Mouse (Mus musculus) myocyte (in vitro differentiated cells): ENCODE data around the gene Tex52. TPM values are rescaled to one million over a fixed set of nuclear protein-coding genes. Genes with fewer than 3 reads are reported as not detected.

ENCODE experiments used
- H3K27me3 ChIP-seq: one replicate; pipeline ENCODE4 v1.6.1; 2011; ENCODE audit not compliant: control insufficient read depth, insufficient read depth, insufficient read length
- H3K36me3 ChIP-seq: one replicate; pipeline ENCODE4 v1.6.1; 2011; ENCODE audit not compliant: control insufficient read depth, insufficient read depth
- H3K4me2 ChIP-seq: one replicate; pipeline ENCODE4 v1.6.1; 2011; ENCODE audit warnings: low read depth, control low read depth
- H3K4me3 ChIP-seq: one replicate; pipeline ENCODE4 v1.5.1; 2011; ENCODE audit warnings: mild to moderate bottlenecking, control low read depth, moderate library complexity
- H3K79me2 ChIP-seq: one replicate; pipeline ENCODE4 v1.6.1; 2011; ENCODE audit not compliant: control insufficient read depth, insufficient read depth
- H3ac ChIP-seq: one replicate; pipeline ENCODE4 v1.6.1; 2011; ENCODE audit not compliant: control insufficient read depth, insufficient read length
- CEBPB ChIP-seq: IDR thresholded peaks from 2 replicates; pipeline ENCODE4 v1.6.1; 2011; ENCODE audit warnings: mild to moderate bottlenecking, moderate library complexity; ENCODE audit not compliant: poor library complexity, insufficient read depth, severe bottlenecking
- E2F4 ChIP-seq: IDR thresholded peaks from one replicate; pipeline ENCODE4 v1.6.1; 2011; ENCODE audit warnings: mild to moderate bottlenecking, control low read depth, moderate library complexity; ENCODE audit not compliant: insufficient read depth
- MAX ChIP-seq: IDR thresholded peaks from one replicate; pipeline ENCODE4 v1.6.1; 2011; ENCODE audit warnings: low read depth, mild to moderate bottlenecking, control low read depth
- MYOD1 ChIP-seq, 3 experiments: IDR thresholded peaks; one replicate each; pipeline ENCODE4 v1.6.1; 2011; ENCODE audit warnings: control low read depth in 2 of 3, low read depth in 2 of 3, mild to moderate bottlenecking in 2 of 3, moderate library complexity in 1 of 3; ENCODE audit not compliant: insufficient read length in 2 of 3, control insufficient read depth in 1 of 3
- MYOG ChIP-seq, 3 experiments: IDR thresholded peaks; one replicate each; pipeline ENCODE4 v1.6.1; 2011; ENCODE audit warnings: control low read depth in 2 of 3, low read depth in 2 of 3, mild to moderate bottlenecking in 2 of 3; ENCODE audit not compliant: insufficient read length in 2 of 3, control insufficient read depth in 1 of 3, insufficient read depth in 1 of 3
- POLR2A ChIP-seq: IDR thresholded peaks from one replicate; pipeline ENCODE4 v1.6.1; 2011; ENCODE audit warnings: low read depth, mild to moderate bottlenecking, control low read depth, moderate library complexity; ENCODE audit not compliant: insufficient read length
- POLR2AphosphoS2 ChIP-seq: IDR thresholded peaks from one replicate; pipeline ENCODE4 v1.6.1; 2011; ENCODE audit warnings: low read depth, control low read depth; ENCODE audit not compliant: insufficient read length
- REST ChIP-seq: IDR thresholded peaks from one replicate; pipeline ENCODE4 v1.6.1; 2011; ENCODE audit warnings: mild to moderate bottlenecking, control low read depth, moderate library complexity; ENCODE audit not compliant: insufficient read depth, insufficient read length
- SRF ChIP-seq: IDR thresholded peaks from one replicate; pipeline ENCODE4 v1.6.1; 2011; ENCODE audit warnings: low read depth; ENCODE audit not compliant: control insufficient read depth, insufficient read length
- TCF12 ChIP-seq: IDR thresholded peaks from one replicate; pipeline ENCODE4 v1.6.1; 2011; ENCODE audit warnings: mild to moderate bottlenecking, control low read depth; ENCODE audit not compliant: poor library complexity, insufficient read depth, severe bottlenecking
- TCF3 ChIP-seq: IDR thresholded peaks from one replicate; pipeline ENCODE4 v1.6.1; 2011; ENCODE audit warnings: low read depth, control low read depth; ENCODE audit not compliant: insufficient read length
- USF1 ChIP-seq: IDR thresholded peaks from one replicate; pipeline ENCODE4 v1.6.1; 2011; ENCODE audit warnings: low read depth, mild to moderate bottlenecking, control low read depth, moderate library complexity
- polyA plus RNA-seq: library from polyadenylated mRNA; unstranded; fragments of >200 nt; fragmentation: generic; extraction: Trizol; gene quantifications from one replicate; pipeline ENCODE4 v1.2.1, GENCODE M21; 2012; ENCODE audit warnings: missing spikeins

Gene Tex52
- polyA plus RNA-seq, 1 experiment, result 0.13 TPM

GRCm38 (mm10) chr6:128399421-128400185 lies 24.3 kb downstream of the Tex52 start:
- Histone ChIP-seq H3K79me2 (no peaks in the 10 kb centered on the region), H3K27me3 (no peaks in the 10 kb centered on the region), H3K36me3 (no peaks in the 10 kb centered on the region), H3K4me2 (no peak overlapping the region), H3ac (no peak overlapping the region), H3K4me3 (no peak overlapping the region)
- TF ChIP-seq USF1 (no peak), MAX (no peak), POLR2A (no peak), MYOG (IDR thresholded peaks at IDR 0.05; ENCODE audit: control insufficient read depth in 1 of 3, insufficient read depth in 1 of 3, insufficient read length in 2 of 3, low read depth in 2 of 3) (no peak), TCF12 (no peak), SRF (no peak), REST (no peak), MYOD1 (IDR thresholded peaks at IDR 0.05; ENCODE audit: control insufficient read depth in 1 of 3, insufficient read length in 2 of 3, low read depth in 2 of 3) (no peak), POLR2AphosphoS2 (no peak), TCF3 (no peak), CEBPB (no peak), E2F4 (no peak)

GRCm38 (mm10) chr6:128404708-128405107 lies 29.5 kb downstream of the Tex52 start:
- H3K27me3 ChIP-seq, result no peaks in the 10 kb centered on the region
- no peak for TF ChIP-seq MAX
- TF ChIP-seq TCF3, result no peak
- no peak overlapping the region for H3ac ChIP-seq

DNA sequence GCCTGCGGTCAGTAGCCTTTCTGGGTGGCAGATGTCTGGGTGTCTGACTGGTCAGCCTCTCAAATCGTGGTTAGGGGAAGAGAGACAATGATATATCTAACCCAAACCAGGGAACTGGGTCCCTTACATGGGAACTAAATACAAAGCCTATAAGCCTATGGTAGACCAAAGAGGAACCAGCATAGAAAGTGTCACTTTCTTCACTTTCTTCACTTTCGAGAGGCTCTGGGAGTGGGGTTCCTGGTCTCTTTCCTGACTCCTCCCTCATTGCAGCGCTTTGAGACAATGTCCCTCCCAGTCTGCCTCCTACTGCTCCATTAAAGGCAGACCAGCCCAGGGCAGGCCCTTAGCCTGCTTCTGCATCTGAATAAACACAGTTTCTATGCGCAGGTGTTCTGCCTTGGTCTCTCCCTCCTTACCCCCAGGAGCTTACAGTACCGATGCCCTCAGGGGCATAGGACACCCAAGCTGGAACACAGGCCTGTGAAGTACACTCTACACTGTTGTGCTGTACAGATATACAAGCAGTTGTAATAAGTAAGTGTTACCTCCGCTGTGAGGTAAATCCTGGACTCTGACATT lies 33.4 kb downstream of the Tex52 start:
- no peaks in the 10 kb centered on the region for H3K27me3 ChIP-seq
- no peak overlapping the region for H3ac ChIP-seq
- no peaks in the 10 kb centered on the region for H3K79me2 ChIP-seq
- H3K36me3 ChIP-seq, result peaks cover 11% of the 10 kb centered on the region
- TF ChIP-seq MAX, result no peak
- TF ChIP-seq MYOG (IDR thresholded peaks at IDR 0.05; ENCODE audit: control insufficient read depth in 1 of 3, insufficient read depth in 1 of 3, insufficient read length in 2 of 3, low read depth in 2 of 3), result no peak
- no peak for TF ChIP-seq TCF12
- no peak for TF ChIP-seq MYOD1 (IDR thresholded peaks at IDR 0.05; ENCODE audit: control insufficient read depth in 1 of 3, insufficient read length in 2 of 3, low read depth in 2 of 3)
- TF ChIP-seq TCF3, result no peak
- no peak for TF ChIP-seq USF1
- TF ChIP-seq REST, result no peak
- no peak for TF ChIP-seq POLR2A
- no peak for TF ChIP-seq E2F4
- TF ChIP-seq POLR2AphosphoS2, result no peak
- no peak for TF ChIP-seq SRF
- no peak for TF ChIP-seq CEBPB
- H3K4me2 ChIP-seq, result no peak overlapping the region
- no peak overlapping the region for H3K4me3 ChIP-seq

More at GRCm38 (mm10) chr6:128404708-128405107, 29.5 kb downstream of the Tex52 start:
- no peak overlapping the region for H3K4me3 ChIP-seq
- no peak overlapping the region for H3K4me2 ChIP-seq
- no peaks in the 10 kb centered on the region for H3K79me2 ChIP-seq
- H3K36me3 ChIP-seq, result peaks cover 11% of the 10 kb centered on the region

- H3K4me3 ChIP-seq, result no peak overlapping the region
- no peak for TF ChIP-seq MAX
- no peak for TF ChIP-seq USF1
- no peak for TF ChIP-seq MYOD1 (IDR thresholded peaks at IDR 0.05; ENCODE audit: control insufficient read depth in 1 of 3, insufficient read length in 2 of 3, low read depth in 2 of 3)
- no peak for TF ChIP-seq TCF3
- no peak for TF ChIP-seq MYOG (IDR thresholded peaks at IDR 0.05; ENCODE audit: control insufficient read depth in 1 of 3, insufficient read depth in 1 of 3, insufficient read length in 2 of 3, low read depth in 2 of 3)
- TF ChIP-seq CEBPB, result no peak
- TF ChIP-seq E2F4, result no peak
- H3K79me2 ChIP-seq, result no peaks in the 10 kb centered on the region
- no peak overlapping the region for H3ac ChIP-seq
- H3K27me3 ChIP-seq, result no peaks in the 10 kb centered on the region
- H3K4me2 ChIP-seq, result no peak overlapping the region
- H3K36me3 ChIP-seq, result peaks cover 11% of the 10 kb centered on the region
These were observed 35.0 kb downstream of the Tex52 start for GRCm38 (mm10) chr6:128410305-128410704.

- TF ChIP-seq E2F4 (no peak), MAX (no peak), REST (no peak), SRF (no peak), POLR2A (no peak), MYOD1 (IDR thresholded peaks at IDR 0.05; ENCODE audit: control insufficient read depth in 1 of 3, insufficient read length in 2 of 3, low read depth in 2 of 3) (no peak), TCF3 (no peak), MYOG (IDR thresholded peaks at IDR 0.05; ENCODE audit: control insufficient read depth in 1 of 3, insufficient read depth in 1 of 3, insufficient read length in 2 of 3, low read depth in 2 of 3) (no peak), POLR2AphosphoS2 (no peak), CEBPB (no peak), TCF12 (no peak), USF1 (no peak)
- H3ac ChIP-seq, result no peak overlapping the region
- no peak overlapping the region for H3K4me3 ChIP-seq
- no peaks in the 10 kb centered on the region for H3K79me2 ChIP-seq
- H3K27me3 ChIP-seq, result no peaks in the 10 kb centered on the region
- peaks cover 11% of the 10 kb centered on the region for H3K36me3 ChIP-seq
- H3K4me2 ChIP-seq, result no peak overlapping the region
These were observed 35.9 kb downstream of the Tex52 start for GRCm38 (mm10) chr6:128411115-128411514.
